Mouse (Mus musculus): Measurements from ENCODE around the gene Efna1. TPM values are rescaled to one million over a fixed set of nuclear protein-coding genes. Genes with fewer than 3 reads are reported as not detected.

Efna1 gene
- polyA plus RNA-seq, 1 experiment from 2014 or later, result 33.3 TPM

DNA sequence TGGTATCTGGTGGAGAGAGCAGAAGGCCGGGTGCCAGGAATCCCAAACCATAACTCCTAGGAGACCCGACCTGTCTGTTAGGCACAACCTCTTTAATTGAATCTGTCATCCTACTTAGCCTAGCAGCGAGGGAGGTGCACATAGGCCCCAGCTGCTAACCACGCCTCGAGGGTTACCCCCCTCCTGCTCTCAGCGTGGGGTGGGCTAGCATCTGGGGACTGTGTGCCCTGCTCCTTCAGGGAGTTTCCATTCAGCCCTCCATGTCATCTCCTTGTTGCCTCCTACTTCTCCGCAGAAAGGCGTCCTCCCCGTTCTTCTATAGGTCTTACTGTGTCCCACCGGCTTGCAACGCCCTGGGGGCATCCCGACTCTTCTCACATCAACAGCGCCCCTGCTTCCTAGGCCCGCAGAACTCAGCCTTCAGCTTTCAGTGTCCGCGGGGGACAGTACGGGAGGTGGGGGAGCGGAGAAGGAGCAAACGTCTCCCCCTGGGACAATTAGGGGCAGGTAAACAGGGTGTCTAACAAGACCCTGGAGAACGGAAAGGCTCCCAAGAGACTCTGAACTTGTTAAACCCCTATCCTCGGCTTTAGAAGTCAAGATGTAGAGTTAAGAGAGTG is 38.1 kb upstream of the Efna1 start:
- H3K9me3 ChIP-seq, result no peaks in the 10 kb centered on the region
- 11% methylated on average over 21 of the region's 21 CpGs for WGBS
- H3K4me3 ChIP-seq, result peak overlapping the region; percentile 70
- peak overlapping the region; percentile 99 for H3K4me2 ChIP-seq
- no peak for ATAC-seq (ENCODE audit: extremely low read depth, insufficient number of reproducible peaks, low FRiP score, low TSS enrichment)
- H3K27me3 ChIP-seq (replicated peaks), result peaks cover 82% of the 10 kb centered on the region
- H3K9ac ChIP-seq, result peak overlapping the region; percentile 67
- no peak overlapping the region for H3K27ac ChIP-seq (replicated peaks)
- no peaks in the 10 kb centered on the region for H3K36me3 ChIP-seq
- H3K4me1 ChIP-seq, result peaks cover 64% of the 10 kb centered on the region

DNA sequence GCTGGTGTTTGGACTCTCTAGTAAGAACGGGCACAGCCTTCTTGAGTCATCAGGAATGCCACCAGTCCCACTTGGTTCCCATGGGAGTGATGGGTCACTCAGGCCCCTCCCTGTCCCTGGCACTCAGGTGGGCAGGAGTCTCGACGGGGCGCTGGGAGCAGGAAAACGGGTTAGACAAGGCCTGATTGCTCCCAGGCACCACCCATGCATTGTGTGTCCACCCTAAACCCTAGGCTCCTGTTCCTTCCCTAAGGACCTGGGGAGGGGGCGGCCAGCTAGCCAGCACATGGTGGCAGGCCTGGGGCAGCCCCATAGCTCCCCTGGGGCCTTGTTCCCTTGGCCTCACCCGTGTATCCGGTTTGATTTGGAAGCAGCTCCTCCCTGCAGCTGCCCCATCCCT is 37.4 kb upstream of the Efna1 start:
- Histone ChIP-seq H3K4me1 (peaks cover 65% of the 10 kb centered on the region), H3K36me3 (no peaks in the 10 kb centered on the region), H3K4me2 (no peak overlapping the region), H3K27ac (replicated peaks) (no peak overlapping the region), H3K27me3 (replicated peaks) (peaks cover 74% of the 10 kb centered on the region), H3K9ac (no peak overlapping the region), H3K4me3 (no peak overlapping the region), H3K9me3 (no peaks in the 10 kb centered on the region)
- WGBS, result 74% methylated on average over 8 of the region's 8 CpGs
- ATAC-seq (ENCODE audit: extremely low read depth, insufficient number of reproducible peaks, low FRiP score, low TSS enrichment), result no peak

DNA sequence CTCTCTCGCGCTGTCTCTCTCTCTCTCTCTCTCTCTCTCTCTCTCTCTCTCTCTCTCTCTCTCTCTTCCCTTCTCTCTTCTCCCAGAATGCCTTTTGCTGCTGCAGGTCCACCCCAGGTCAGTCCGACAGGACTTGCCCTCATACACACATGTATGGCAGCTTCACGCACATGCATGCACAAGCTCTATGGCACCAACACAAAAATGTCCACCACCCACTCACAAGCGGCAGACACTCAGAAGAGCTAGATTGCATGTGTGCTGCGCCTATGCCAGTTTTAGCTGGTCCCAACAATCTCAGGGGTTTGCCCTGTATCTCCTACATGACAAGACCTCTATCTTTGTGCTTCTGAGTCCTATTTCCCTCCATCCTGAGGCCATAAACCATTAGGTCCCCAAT is 36.3 kb upstream of the Efna1 start:
- no peaks in the 10 kb centered on the region for H3K9me3 ChIP-seq
- H3K27me3 ChIP-seq (replicated peaks), result peaks cover 64% of the 10 kb centered on the region
- no peaks in the 10 kb centered on the region for H3K36me3 ChIP-seq
- peak overlapping the region; percentile 25; the same call in 1 of the 2 replicates for H3K4me2 ChIP-seq
- H3K4me3 ChIP-seq, result no peak overlapping the region
- H3K9ac ChIP-seq, result no peak overlapping the region
- no peak overlapping the region for H3K27ac ChIP-seq (replicated peaks)
- WGBS, result 53% methylated on average over 6 of the region's 6 CpGs
- H3K4me1 ChIP-seq, result peaks cover 61% of the 10 kb centered on the region
- no peak for ATAC-seq (ENCODE audit: extremely low read depth, insufficient number of reproducible peaks, low FRiP score, low TSS enrichment)

DNA sequence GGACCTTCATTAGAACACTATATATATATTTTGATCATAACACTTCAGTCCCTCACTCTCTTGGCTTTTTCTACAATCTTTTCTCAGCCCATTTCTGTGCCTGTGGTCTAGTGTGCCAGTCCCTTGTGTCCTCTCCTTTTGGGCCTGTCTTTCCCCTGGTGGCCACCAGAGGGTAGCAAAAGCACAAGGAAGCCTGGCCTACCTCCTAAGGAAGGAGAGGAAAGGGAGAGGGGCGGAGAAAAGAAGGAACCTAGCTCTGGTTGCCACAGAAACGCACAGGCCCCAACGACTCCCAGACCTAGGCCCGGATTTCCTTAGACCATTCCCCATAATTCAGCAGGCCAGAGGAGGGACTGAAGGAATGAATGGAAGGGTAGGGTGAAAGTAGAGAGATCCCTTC is 35.9 kb upstream of the Efna1 start:
- Histone ChIP-seq H3K27ac (replicated peaks) (no peak overlapping the region), H3K4me2 (peak overlapping the region; percentile 69; the same call in 1 of the 2 replicates), H3K27me3 (replicated peaks) (peaks cover 59% of the 10 kb centered on the region), H3K9me3 (no peaks in the 10 kb centered on the region), H3K36me3 (no peaks in the 10 kb centered on the region), H3K4me3 (no peak overlapping the region), H3K9ac (0 out of 2 replicates have a peak overlapping the region, but pooled peaks have one; percentile 17), H3K4me1 (peaks cover 57% of the 10 kb centered on the region)
- no peak for ATAC-seq (ENCODE audit: extremely low read depth, insufficient number of reproducible peaks, low FRiP score, low TSS enrichment)
- WGBS, result 3% methylated on average over 4 of the region's 4 CpGs

DNA sequence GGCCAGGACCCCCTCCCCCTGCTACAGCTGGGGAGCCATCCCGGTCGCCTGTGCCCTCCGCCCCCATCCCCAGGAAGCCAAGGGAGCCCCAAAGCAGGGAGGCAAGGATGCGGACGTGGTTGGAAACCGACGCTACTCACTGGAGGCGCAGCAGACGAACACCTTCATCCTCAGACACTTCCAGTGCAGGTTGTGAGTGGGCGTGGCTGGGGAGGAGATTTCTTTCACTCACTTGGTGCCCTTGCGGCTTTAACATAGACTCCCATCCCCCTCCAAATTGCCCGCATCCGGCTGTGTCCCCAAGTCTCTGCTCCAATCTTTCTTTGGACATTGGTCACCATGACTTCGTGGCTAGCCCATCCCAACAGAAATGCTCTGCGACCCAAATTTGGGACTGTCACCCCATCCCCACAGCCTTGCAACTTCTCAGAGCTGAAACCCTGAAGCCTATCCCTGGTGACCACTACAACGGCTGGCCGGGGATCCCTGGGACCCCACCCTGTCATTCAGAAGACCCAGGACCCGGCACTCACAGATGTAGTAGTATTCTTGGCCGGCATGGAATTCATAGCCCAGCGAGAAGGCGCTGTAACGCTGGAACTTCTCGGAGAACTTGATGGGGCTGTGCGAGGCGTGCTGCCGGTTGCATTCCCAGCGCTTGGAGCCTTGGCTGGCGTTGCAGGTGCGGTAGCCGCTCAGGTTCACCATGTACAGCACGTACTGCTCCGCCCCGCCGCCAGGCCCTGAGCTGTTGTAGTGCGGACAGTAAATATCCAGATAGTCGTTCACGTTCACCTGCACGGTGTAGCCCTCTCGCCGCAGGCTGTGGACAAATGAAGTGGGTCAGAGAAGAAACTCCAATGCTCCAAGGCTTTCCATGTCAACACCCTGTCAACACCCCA is 35.2 kb upstream of the Efna1 start:
- H3K4me2 ChIP-seq, result peak overlapping the region; percentile 69
- H3K36me3 ChIP-seq, result no peaks in the 10 kb centered on the region
- peaks cover 51% of the 10 kb centered on the region for H3K4me1 ChIP-seq
- peak overlapping the region; percentile 45 for H3K4me3 ChIP-seq
- H3K9me3 ChIP-seq, result no peaks in the 10 kb centered on the region; the same call in 1 of the 2 replicates
- ATAC-seq (ENCODE audit: extremely low read depth, insufficient number of reproducible peaks, low FRiP score, low TSS enrichment), result no peak
- 20% methylated on average over 40 of the region's 40 CpGs for WGBS
- peaks cover 53% of the 10 kb centered on the region for H3K27me3 ChIP-seq (replicated peaks)
- peak overlapping the region; percentile 71 for H3K9ac ChIP-seq
- H3K27ac ChIP-seq (replicated peaks), result no peak overlapping the region

DNA sequence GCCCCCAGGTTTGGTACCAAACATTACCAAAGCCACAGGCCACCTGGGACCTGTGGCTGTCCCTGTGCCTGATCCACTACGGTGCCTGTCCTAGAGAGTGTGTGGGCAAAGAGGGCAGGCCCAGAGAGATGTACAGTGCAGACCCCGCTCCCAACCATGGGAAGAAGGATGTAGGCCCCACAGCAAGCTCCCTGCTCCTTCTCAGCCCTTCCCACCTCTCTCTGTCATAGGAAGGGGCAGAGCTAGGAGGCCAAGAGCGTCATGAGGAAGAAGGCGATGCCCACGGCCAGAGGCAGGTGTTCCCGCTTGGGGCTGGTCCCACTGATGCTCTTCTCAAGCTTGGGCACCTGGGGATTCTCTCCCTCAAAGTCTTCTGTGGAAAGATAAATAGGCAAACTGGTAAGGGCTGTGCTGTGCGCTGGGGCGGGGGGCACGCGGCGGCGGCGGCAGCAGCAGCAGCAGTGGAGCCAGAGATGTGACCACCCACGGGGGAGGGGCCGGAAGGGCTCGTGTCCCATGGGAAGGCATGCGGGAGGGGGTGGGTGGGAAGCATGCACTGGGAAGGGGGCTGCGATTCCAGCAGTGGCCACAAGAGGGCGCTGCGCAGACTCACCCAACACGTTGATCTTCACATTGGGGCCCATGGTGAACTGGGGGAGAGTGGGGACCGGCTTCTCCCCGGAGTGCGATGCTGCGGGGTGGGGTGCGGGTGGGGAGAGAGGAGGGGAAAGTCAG is 34.4 kb upstream of the Efna1 start:
- 9% methylated on average over 22 of the region's 26 CpGs for WGBS
- peak overlapping the region; percentile 71 for H3K9ac ChIP-seq

DNA sequence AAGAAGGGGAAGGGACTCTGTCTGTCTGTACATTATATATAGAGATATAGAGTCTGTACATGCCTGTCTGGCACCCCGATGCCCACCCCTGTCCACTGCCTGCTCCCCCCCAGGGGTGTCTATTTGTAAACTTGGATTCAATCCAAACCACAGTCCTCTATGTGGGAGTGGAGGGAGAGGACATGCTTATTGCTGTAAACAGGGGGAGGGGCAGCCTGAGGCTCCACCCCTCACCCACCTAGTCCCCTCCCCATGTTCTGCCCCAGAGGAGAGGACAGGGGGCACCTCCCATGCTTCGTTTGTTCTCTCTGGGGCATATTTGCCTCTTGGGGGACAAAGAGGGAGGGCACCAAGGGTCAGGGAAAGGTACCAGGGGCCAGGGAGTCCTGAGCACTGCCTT is 33.8 kb upstream of the Efna1 start:
- WGBS, result 36% methylated on average over 2 of the region's 2 CpGs
- ATAC-seq (ENCODE audit: extremely low read depth, insufficient number of reproducible peaks, low FRiP score, low TSS enrichment), result no peak
- H3K4me2 ChIP-seq, result peak overlapping the region; percentile 69
- H3K36me3 ChIP-seq, result no peaks in the 10 kb centered on the region
- no peaks in the 10 kb centered on the region; the same call in 1 of the 2 replicates for H3K9me3 ChIP-seq
- no peak overlapping the region for H3K27ac ChIP-seq (replicated peaks)
- peaks cover 39% of the 10 kb centered on the region for H3K27me3 ChIP-seq (replicated peaks)
- peak overlapping the region; percentile 71 for H3K9ac ChIP-seq
- H3K4me1 ChIP-seq, result peaks cover 37% of the 10 kb centered on the region
- peak overlapping the region; percentile 45; the same call in 1 of the 2 replicates for H3K4me3 ChIP-seq

More for the DNA sequence above, 34.4 kb upstream of the Efna1 start:
- Histone ChIP-seq H3K9me3 (no peaks in the 10 kb centered on the region; the same call in 1 of the 2 replicates), H3K27ac (replicated peaks) (no peak overlapping the region), H3K27me3 (replicated peaks) (peaks cover 45% of the 10 kb centered on the region), H3K36me3 (no peaks in the 10 kb centered on the region), H3K4me3 (peak overlapping the region; percentile 45), H3K4me2 (peak overlapping the region; percentile 69), H3K4me1 (peaks cover 42% of the 10 kb centered on the region)
- no peak for ATAC-seq (ENCODE audit: extremely low read depth, insufficient number of reproducible peaks, low FRiP score, low TSS enrichment)

DNA sequence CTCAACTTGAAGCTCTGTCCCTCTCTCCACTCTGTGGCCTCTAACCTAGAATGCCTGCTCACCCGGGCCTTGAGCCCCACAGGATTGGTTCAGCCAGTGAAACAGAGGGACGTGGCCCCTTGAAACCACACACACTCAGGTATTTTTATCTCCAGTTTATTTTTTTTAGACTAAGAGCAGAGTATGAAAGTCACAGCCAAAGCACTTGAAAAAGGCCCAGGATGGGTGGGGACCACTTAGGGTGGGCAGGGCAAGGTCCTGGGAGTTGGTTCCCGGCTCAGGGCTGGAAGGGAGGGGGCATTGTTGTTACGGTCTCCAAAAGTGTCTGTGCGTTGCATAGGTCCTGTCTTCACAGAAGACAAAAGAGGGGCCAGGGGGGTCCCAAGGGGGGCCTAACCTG is 33.4 kb upstream of the Efna1 start:
- Histone ChIP-seq H3K27me3 (replicated peaks) (peaks cover 34% of the 10 kb centered on the region), H3K36me3 (no peaks in the 10 kb centered on the region), H3K27ac (replicated peaks) (0 out of 2 replicates have a peak overlapping the region, but pooled peaks have one; percentile 0), H3K4me3 (no peak overlapping the region), H3K9me3 (no peaks in the 10 kb centered on the region; the same call in 1 of the 2 replicates), H3K4me2 (no peak overlapping the region), H3K4me1 (peaks cover 32% of the 10 kb centered on the region), H3K9ac (no peak overlapping the region; the same call in 1 of the 2 replicates)
- ATAC-seq (ENCODE audit: extremely low read depth, insufficient number of reproducible peaks, low FRiP score, low TSS enrichment), result no peak
- WGBS, result 43% methylated on average over 5 of the region's 5 CpGs

DNA sequence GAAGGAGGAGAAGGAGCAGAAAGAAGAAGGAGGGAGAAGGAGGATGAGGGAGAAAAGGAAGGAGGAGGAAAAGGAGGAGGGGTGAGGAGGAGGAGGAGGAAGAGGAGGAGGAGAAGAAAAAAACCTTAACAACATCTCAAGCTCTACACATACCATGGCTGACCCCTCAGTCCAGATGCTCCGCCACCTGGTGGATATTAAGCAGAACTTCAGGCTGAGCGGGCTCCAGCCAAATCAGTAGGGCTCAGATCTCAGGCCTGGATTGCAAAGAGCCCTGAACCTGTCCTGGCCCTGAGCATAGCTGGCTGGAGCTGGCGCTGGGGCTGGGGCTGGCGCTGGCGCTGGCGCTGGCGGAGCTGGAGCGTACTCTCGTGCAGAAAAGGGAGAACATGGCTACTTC is 27.1 kb upstream of the Efna1 start:
- Histone ChIP-seq H3K4me2 (no peak overlapping the region), H3K27me3 (replicated peaks) (no peaks in the 10 kb centered on the region), H3K9ac (peak overlapping the region; percentile 34; the same call in 1 of the 2 replicates), H3K9me3 (no peaks in the 10 kb centered on the region; the same call in 1 of the 2 replicates), H3K4me1 (no peaks in the 10 kb centered on the region), H3K4me3 (no peak overlapping the region), H3K27ac (replicated peaks) (no peak overlapping the region), H3K36me3 (no peaks in the 10 kb centered on the region)
- ATAC-seq (ENCODE audit: extremely low read depth, insufficient number of reproducible peaks, low FRiP score, low TSS enrichment), result no peak
- WGBS, result 2% methylated on average over 9 of the region's 9 CpGs

DNA sequence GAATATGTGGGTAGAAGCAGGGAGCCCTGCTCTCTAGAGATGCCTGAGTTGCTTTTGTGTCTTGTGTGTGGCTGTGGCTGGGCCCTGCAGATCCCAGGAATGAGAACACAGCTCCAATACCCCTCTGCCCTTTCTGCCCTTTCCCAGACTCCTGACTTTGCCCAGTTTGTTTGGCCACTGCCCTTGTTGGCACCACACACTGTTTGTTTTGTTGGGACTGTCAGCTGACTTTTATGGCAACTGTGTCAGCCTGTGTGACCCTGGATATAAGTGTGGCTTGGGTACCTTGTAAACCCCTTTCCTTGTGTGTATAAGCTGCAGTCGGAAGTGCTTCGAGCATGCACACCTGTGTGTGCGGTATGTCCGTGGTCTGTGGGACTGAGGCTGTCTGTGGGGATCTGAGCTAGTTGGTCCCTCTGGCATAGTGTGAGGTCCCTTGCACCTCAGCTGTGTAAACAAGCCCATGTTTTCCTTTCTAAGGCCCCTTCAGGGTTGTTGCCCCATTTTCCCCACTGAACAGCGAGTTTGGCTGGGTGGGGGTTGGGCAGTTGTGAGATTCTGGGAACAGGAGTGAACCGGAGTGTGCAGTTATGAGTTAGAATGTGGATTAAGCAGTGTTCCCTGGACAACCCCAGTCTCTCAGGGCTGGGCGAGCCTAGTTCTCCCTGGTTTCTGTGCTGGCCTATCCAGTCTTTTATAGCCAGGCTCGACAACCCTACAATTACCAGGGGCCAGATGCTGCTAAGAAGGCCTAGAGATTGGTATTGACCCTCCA is 24.8 kb upstream of the Efna1 start:
- no peak overlapping the region for H3K4me2 ChIP-seq
- no peak overlapping the region for H3K27ac ChIP-seq (replicated peaks)
- WGBS, result 73% methylated on average over 8 of the region's 8 CpGs
- peaks cover 4% of the 10 kb centered on the region; the same call in 1 of the 2 replicates for H3K27me3 ChIP-seq (replicated peaks)
- no peak overlapping the region for H3K9ac ChIP-seq
- no peak for ATAC-seq (ENCODE audit: extremely low read depth, insufficient number of reproducible peaks, low FRiP score, low TSS enrichment)
- no peaks in the 10 kb centered on the region for H3K9me3 ChIP-seq
- H3K36me3 ChIP-seq, result no peaks in the 10 kb centered on the region
- no peak overlapping the region for H3K4me3 ChIP-seq
- H3K4me1 ChIP-seq, result no peaks in the 10 kb centered on the region

Data from heart, embryonic 13.5 days (tissue).